Mouse (Mus musculus): Measurements from ENCODE around the gene Spaca1.
"Not testable (repeated sequence)": the region's sequence is repeated elsewhere in the genome, so short reads cannot be mapped to it uniquely, and the experiment has no call there.

Gene Spaca1

DNA sequence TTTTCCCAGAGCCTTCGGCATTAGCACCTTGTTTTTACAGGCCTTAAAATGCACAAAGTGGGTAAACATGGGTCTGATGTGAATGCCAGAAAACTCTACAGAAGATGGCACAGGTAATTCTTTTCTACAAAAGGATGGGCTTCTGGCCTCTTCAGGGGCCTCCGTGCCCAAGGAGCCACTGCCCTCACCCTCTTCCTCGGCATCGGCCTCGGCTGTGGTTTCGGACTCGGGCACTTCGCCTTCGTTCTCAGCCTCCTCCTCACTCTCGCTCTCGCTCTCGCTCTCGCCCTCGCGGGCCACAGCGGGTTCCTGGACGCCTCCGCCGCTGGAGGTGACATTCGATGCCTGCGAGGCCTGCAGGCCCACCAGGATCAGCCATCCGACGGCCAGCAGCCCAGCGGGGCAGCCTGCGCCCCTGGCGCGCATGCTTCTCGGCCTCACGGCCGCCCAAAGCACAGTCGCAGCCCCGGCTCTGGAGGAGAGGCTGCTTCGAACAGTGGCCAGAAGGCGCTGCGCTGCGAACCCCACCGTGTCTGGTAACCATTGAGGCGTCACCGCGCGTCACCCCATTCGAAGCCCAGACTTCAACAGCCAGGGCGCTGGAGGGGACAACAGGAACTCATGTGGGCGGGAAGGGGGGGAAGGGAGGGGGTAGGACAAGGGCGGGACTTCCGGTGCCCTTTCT, at the start of gene Spaca1:
Spaca1 (minus strand) TSS at position 621 of the 685 bp plus-strand sequence.
- no peak for DNase-seq (ENCODE audit: low read depth)

DNA sequence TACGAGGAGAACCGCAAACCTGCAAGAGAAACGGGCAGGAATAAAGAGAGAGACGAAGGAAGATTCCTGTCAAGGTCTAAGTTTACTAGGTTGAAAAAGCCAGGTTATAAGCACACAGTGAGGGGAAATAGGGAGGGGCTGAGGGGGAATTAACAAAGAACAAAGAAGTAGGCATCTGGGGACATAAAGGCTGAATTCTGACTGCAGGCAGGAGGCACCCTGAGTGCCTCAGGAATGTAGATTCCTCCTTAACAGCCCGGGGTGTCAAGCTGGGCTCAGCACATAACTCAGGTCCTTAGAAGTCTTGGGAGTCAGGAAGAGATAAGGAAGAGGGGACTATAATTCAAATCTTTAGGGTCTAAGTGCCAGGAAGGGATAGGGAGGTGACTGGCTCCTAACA, 37.3 kb upstream of the Spaca1 start:
- not testable (repeated sequence) for DNase-seq (ENCODE audit: low read depth)

DNA sequence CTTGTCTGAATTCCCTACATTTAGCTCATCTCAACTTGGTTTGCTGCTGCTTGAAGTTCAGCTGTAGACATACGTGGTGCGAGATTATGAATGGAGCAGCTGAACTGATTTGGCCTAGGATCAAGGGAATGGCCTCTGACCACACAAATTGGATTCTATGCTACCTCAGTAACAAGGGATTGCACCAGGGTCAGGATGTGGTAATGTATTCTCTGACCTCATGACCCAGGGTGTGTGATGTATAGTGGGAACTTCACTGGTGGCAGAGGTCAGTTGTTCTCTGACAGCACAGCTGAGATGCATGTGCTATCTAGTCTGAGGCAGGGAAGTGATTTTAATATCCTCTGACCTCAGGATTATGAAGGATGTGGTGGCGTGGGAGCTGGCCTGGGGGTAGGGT, 31.1 kb upstream of the Spaca1 start:
- DNase-seq (ENCODE audit: low read depth): no peak

DNA sequence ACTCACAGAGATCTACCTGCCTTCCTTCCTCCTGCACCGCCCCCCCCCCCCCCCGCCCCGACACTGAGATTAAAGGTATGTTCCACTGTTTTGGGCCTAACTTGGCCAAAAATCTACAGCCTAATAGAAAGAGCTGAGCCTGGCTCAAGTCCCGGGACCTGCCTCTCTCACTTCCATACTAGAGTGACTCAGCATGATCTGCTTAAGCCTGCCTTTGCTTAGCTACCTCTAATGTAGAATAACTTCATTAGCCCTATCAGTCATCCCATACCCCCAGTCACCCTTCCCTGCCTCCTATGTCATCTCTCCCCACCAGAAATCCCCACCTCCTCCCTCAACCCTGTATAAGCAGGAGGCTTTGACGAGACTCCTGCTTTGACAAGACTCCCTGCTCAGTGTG, 19.0 kb upstream of the Spaca1 start:
- no peak for DNase-seq (ENCODE audit: low read depth)

DNA sequence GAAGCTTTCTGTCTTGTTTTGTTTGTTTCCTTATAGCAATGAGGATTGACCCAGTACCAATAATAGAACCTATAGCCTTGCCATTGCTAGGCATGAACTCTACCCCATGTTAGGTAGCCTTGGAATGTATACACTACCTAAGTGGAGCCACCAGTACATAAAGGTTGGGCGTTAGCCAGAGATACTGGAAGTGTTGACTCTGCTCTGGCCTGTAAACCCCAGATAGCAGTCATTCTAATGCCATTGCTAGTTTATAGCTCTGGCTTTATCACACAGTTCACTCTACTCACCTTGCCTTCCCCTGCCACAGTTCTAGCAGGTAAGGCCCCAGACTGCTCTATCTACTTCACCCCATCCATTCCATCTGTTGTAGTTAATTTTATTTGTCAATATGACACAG, 8.3 kb upstream of the Spaca1 start:
- no peak for DNase-seq (ENCODE audit: low read depth)

DNA sequence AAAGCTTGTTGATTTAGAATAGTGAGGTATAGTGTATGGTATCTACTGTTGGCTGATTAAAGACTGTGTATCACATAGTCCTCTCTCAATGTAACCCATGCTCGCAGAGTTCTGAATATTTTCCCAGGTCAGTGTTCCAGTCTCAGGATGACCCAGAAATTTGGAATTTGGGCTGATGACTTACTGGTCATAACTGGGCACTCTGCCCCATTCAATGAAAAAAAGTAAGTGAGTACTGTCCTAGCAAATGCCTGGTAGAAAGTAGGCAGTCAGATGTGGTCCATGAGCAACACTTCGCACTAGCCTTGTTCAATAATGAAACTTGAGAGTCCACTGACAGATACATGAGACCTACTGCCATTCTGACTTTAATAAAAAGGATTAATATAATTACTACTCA, 23.2 kb downstream of the Spaca1 start:
- DNase-seq (ENCODE audit: low read depth): peak; percentile 65

DNA sequence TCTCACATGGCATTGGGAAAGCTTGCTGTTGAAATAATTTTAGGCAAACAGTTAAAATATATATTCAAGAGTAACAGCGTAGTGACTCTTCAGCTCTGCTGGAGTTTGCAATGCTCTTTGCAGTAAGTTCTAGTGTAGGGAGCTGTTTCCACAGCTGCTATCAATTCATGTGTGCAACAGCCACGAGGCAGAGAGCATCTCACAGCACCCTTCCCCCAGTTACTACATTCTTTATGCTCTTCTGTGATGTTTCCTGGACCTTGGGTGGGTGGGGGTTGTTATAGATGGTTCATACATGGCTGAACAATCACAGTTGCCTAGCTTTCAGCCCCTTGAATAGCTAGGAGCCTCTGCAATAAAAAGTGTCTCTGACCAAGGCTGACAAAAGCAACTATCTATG, 28.5 kb downstream of the Spaca1 start:
- DNase-seq (ENCODE audit: low read depth): no peak

DNA sequence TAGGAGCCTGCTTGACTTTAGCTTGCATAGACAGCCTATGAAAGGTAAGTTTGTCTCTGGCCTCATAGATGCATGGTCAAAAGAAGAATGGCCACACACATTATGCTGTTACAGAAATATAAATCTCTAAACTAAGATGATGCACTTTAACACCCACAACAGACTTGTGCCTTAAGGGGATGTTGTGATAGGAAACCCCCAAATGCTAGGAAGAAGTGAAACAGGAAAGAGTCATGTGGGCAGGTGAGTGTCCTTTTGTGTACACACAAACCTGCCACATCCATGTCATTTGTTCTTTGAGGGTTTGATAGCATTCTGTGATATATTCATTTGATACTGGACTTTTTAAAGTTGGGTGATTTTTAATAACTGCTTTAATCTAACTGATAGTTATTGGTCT, 53.6 kb downstream of the Spaca1 start:
- no peak for DNase-seq (ENCODE audit: low read depth)

DNA sequence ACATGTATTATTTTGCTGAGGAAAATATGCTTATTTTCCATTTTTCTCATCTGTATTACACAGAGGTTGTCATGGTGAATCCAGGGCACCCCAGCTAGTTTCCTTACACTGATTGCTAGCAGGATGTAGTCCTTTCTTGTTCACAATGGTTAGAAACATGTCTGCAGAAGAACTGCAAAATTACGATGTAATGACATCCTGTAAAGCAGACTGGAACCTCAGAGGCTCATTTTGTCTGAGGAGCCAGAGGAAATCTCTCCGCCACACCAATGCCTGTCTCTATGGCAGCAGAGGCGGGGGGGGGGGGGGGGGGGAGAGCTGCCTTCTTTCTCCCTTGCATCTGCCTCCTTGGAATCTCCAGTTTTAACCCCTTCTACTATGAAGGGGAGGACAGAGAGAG, 57.3 kb downstream of the Spaca1 start:
- no peak for DNase-seq (ENCODE audit: low read depth)

DNA sequence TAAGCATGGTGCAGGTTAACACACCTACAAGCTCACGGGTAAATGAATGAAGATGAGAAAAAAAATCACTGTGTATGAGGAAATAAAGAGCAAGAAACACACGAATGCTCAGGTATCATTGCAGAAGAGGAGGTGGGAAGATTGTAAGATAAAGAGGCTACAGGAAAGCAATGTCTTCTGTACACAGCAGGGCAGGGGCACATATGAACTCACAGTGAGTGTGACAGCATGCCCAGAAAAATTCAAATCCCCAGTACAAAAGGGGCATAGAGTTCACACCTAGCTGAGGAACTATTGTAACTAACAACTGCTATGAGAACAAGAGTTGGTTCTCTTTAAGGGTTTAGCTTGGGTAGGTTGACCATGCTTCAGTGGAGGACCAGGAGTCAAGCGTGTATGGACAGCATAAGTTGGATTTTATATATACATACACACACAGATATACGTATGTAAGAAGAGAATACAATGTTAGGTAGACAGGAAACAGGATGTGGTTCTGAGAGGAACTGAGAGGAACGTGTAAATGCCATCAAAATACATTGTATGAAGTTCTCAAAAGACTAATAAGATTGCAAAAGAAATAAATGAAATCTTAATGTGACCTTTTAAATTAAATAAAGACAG, 61.4 kb downstream of the Spaca1 start:
- DNase-seq (ENCODE audit: low read depth): no peak

Data from fibroblast of lung, adult 2 months (primary cell).